Mouse (Mus musculus) B cell, adult 2 months (primary cell): ENCODE data around the gene Rpp40.

Experiments
- DNase-seq, 2 experiments: peaks; one replicate each; pipeline ENCODE4 v3.0.0; 2022

Rpp40 gene

GRCm38 (mm10) chr13:35851581-35851980 is 54.6 kb downstream of the Rpp40 start:
- DNase-seq: no peak

GRCm38 (mm10) chr13:35848694-35849093 is 57.5 kb downstream of the Rpp40 start:
- DNase-seq: no peak

GRCm38 (mm10) chr13:35845306-35845705 is 60.9 kb downstream of the Rpp40 start:
- no peak for DNase-seq
